Mouse (Mus musculus) cortical plate, adult 2 months (tissue): ENCODE measurements around the gene Rrp1.

Experiments used
- CTCF ChIP-seq: fragments of 200-500 bp; IDR thresholded peaks from 2 replicates; pipeline ENCODE4 v1.5.1; 2011; ENCODE audit warnings: mild to moderate bottlenecking, control low read depth, low read length; ENCODE audit not compliant: insufficient read depth; ENCODE audit errors: extremely low read depth
- POLR2A ChIP-seq: fragments of 200-500 bp; IDR thresholded peaks from 2 replicates; pipeline ENCODE4 v1.6.1; 2011; ENCODE audit warnings: mild to moderate bottlenecking, low read length, control low read depth; ENCODE audit not compliant: insufficient read depth; ENCODE audit errors: extremely low read depth

DNA sequence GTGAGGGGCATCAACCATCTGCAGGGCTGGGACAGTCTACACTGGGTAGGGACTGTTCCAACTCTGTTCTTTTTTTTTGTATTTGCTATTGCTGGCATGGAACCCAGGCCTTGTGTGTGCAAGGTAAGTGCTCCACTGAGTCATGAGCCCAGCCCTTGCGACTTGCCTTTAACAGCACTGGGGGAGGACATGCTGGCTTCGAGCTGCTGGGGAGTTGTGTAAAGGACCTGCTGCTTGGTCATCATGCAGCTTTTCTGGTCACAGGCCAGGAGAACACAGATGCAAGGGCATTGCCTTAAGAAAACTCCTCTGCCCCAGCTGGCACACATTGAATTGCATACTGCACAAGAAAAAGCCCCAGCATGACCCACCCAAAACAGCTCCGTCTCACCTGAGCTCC lies 29.4 kb upstream of the Rrp1 start:
- TF ChIP-seq CTCF = no peak
- TF ChIP-seq POLR2A = no peak
